In genomic region chr17:31853448-31854188, GRCm38 (mm10) we compare ENCODE assay signal across 8 mouse cellular contexts. TPM values are rescaled to one million over a fixed set of nuclear protein-coding genes. Genes with fewer than 3 reads are reported as not detected.
DNase-seq lines count a peak whose midpoint lies in the region; ATAC-seq and TF ChIP-seq lines count a peak whose summit lies in the region.

No protein-coding gene starts in this region.

- no peak for ATAC-seq in kidney, embryonic 14.5 days (ENCODE audit: low FRiP score, low TSS enrichment)
- no peak for ATAC-seq in embryonic facial prominence, embryonic 15.5 days (ENCODE audit: insufficient number of reproducible peaks, low FRiP score, low TSS enrichment, low read depth)
- no peak for ATAC-seq in intestine, embryonic 16.5 days

- H3K4me1 ChIP-seq in kidney, embryonic 14.5 days (ENCODE audit: control insufficient read depth, insufficient read depth, low read length) = peaks cover 34% of the 10 kb centered on the region
- H3K4me1 ChIP-seq in embryonic facial prominence, embryonic 15.5 days = peaks cover 52% of the 10 kb centered on the region
- peaks cover 33% of the 10 kb centered on the region for H3K4me1 ChIP-seq in intestine, embryonic 16.5 days (ENCODE audit: control insufficient read depth, insufficient read depth, low read length)

- no peak for DNase-seq in kidney, adult 9 months
- DNase-seq in retina, embryonic 14.5 days (ENCODE audit: low spot score) = no peak
- no peak for DNase-seq in right cerebral cortex, postnatal 4 days
- no peak for DNase-seq in urinary bladder, postnatal 14 days (ENCODE audit: low spot score)

- peak overlapping the region; percentile 45; the same call in 1 of the 2 replicates for H3K9ac ChIP-seq in kidney, embryonic 14.5 days (ENCODE audit: low read depth, low read length)
- H3K9ac ChIP-seq in embryonic facial prominence, embryonic 15.5 days = peak overlapping the region; percentile 12; the same call in 1 of the 2 replicates
- H3K9ac ChIP-seq in intestine, embryonic 16.5 days (ENCODE audit: low read depth, low read length) = peak overlapping the region; percentile 48; the same call in 1 of the 2 replicates

- peak overlapping the region; percentile 89 for H3K4me2 ChIP-seq in kidney, embryonic 14.5 days (replicated peaks; ENCODE audit: low read depth, low read length)
- peak overlapping the region; percentile 79 for H3K4me2 ChIP-seq in embryonic facial prominence, embryonic 15.5 days (replicated peaks)
- peak overlapping the region; percentile 26 for H3K4me2 ChIP-seq in intestine, embryonic 16.5 days (ENCODE audit: low read depth, low read length)
- peak overlapping the region; percentile 68 for H3K4me2 ChIP-seq in myocyte (ENCODE audit: low read depth)

- H3K9me3 ChIP-seq in kidney, embryonic 14.5 days (ENCODE audit: control insufficient read depth, low read length) = no peaks in the 10 kb centered on the region
- H3K9me3 ChIP-seq in embryonic facial prominence, embryonic 15.5 days (replicated peaks) = no peaks in the 10 kb centered on the region
- H3K9me3 ChIP-seq in intestine, embryonic 16.5 days (ENCODE audit: control insufficient read depth, low read length) = no peaks in the 10 kb centered on the region

- TF ChIP-seq POLR2A in myocyte (IDR thresholded peaks at IDR 0.05; ENCODE audit: insufficient read length, low read depth) = peak; percentile 18

- peaks cover 40% of the 10 kb centered on the region for H3K79me2 ChIP-seq in myocyte (ENCODE audit: control insufficient read depth, insufficient read depth)

- WGBS in kidney, embryonic 14.5 days = 42% methylated on average over 17 of the region's 17 CpGs
- WGBS in embryonic facial prominence, embryonic 15.5 days = 43% methylated on average over 17 of the region's 17 CpGs
- WGBS in intestine, embryonic 16.5 days = 53% methylated on average over 17 of the region's 17 CpGs

- H3K27ac ChIP-seq in kidney, embryonic 14.5 days (ENCODE audit: low read depth, low read length) = peak overlapping the region; percentile 47; the same call in 1 of the 2 replicates
- peak overlapping the region; percentile 40; the same call in 1 of the 2 replicates for H3K27ac ChIP-seq in embryonic facial prominence, embryonic 15.5 days (replicated peaks)
- H3K27ac ChIP-seq in intestine, embryonic 16.5 days (ENCODE audit: low read length) = peak overlapping the region; percentile 38; the same call in 1 of the 2 replicates

- no peak overlapping the region for H3ac ChIP-seq in myocyte (ENCODE audit: control insufficient read depth, insufficient read length)

- peaks cover 29% of the 10 kb centered on the region for H3K36me3 ChIP-seq in kidney, embryonic 14.5 days (ENCODE audit: control insufficient read depth, insufficient read depth, low read length)
- peaks cover 30% of the 10 kb centered on the region for H3K36me3 ChIP-seq in embryonic facial prominence, embryonic 15.5 days
- H3K36me3 ChIP-seq in intestine, embryonic 16.5 days (ENCODE audit: control insufficient read depth, insufficient read depth, low read length) = peaks cover 18% of the 10 kb centered on the region
- peaks cover 14% of the 10 kb centered on the region for H3K36me3 ChIP-seq in myocyte (ENCODE audit: control insufficient read depth, insufficient read depth)

- peak overlapping the region; percentile 98 for H3K4me3 ChIP-seq in kidney, embryonic 14.5 days (ENCODE audit: low read length)
- peak overlapping the region; percentile 96 for H3K4me3 ChIP-seq in embryonic facial prominence, embryonic 15.5 days (replicated peaks)
- H3K4me3 ChIP-seq in intestine, embryonic 16.5 days (ENCODE audit: low read length) = peak overlapping the region; percentile 28
- H3K4me3 ChIP-seq in myocyte = peak overlapping the region; percentile 76

- no peaks in the 10 kb centered on the region for H3K27me3 ChIP-seq in kidney, embryonic 14.5 days (ENCODE audit: control insufficient read depth, insufficient read depth, low read length)
- H3K27me3 ChIP-seq in embryonic facial prominence, embryonic 15.5 days = no peaks in the 10 kb centered on the region
- H3K27me3 ChIP-seq in intestine, embryonic 16.5 days (replicated peaks; ENCODE audit: control insufficient read depth, insufficient read depth, low read length) = no peaks in the 10 kb centered on the region
- H3K27me3 ChIP-seq in myocyte (ENCODE audit: control insufficient read depth, insufficient read depth, insufficient read length) = no peaks in the 10 kb centered on the region

TF ChIP-seq in myocyte, 11 proteins besides CTCF, POLR2A, EP300 and RAD21:
- TF ChIP-seq MYOD1 (IDR thresholded peaks at IDR 0.05; ENCODE audit: control insufficient read depth in 1 of 3, insufficient read length in 2 of 3, low read depth in 2 of 3) (no peak), REST (IDR thresholded peaks at IDR 0.05; ENCODE audit: insufficient read depth, insufficient read length) (no peak), E2F4 (IDR thresholded peaks at IDR 0.05; ENCODE audit: insufficient read depth) (no peak), MAX (IDR thresholded peaks at IDR 0.05; ENCODE audit: low read depth) (no peak), POLR2AphosphoS2 (IDR thresholded peaks at IDR 0.05; ENCODE audit: insufficient read length, low read depth) (peak; percentile 41), TCF3 (IDR thresholded peaks at IDR 0.05; ENCODE audit: insufficient read length, low read depth) (no peak), SRF (IDR thresholded peaks at IDR 0.05; ENCODE audit: control insufficient read depth, insufficient read length, low read depth) (no peak), TCF12 (IDR thresholded peaks at IDR 0.05; ENCODE audit: insufficient read depth, poor library complexity, severe bottlenecking) (no peak)

RNA-seq across cellular contexts. Expression of gene Sik1, which starts 2.0 kb away (rescaled TPM):
- 16.8 and 17.3 TPM in 2 replicates for polyA plus RNA-seq in kidney, embryonic 14.5 days (2014; fragmentation: Nextera tagmentation; extraction: Ambion mirVana)
- 33.6 and 35.5 TPM in 2 replicates for polyA plus RNA-seq in embryonic facial prominence, embryonic 15.5 days (2015; fragmentation: Nextera tagmentation; extraction: Ambion mirVana)
- 5.7 and 5.8 TPM in 2 replicates for polyA plus RNA-seq in intestine, embryonic 16.5 days (2015; fragmentation: Nextera tagmentation; extraction: Ambion mirVana)
- polyA plus RNA-seq in myocyte (2012; fragmentation: generic; extraction: Trizol) = 37.1 TPM

Comparison
In these comparisons a context has a peak if more than half of its experiments do, and no peak if none do; other contexts are left out.
1. H3K4me2 ChIP-seq: peak in every context shown above with its lines; median percentile 89 in kidney, embryonic 14.5 days; 79 in embryonic facial prominence, embryonic 15.5 days; 68 in myocyte; 26 in intestine, embryonic 16.5 days.
2. H3K4me3 ChIP-seq: peak in every context shown above with its lines; median percentile 98 in kidney, embryonic 14.5 days; 96 in embryonic facial prominence, embryonic 15.5 days; 76 in myocyte; 28 in intestine, embryonic 16.5 days.